Mouse (Mus musculus): ENCODE data around the gene Bmf. TPM values are rescaled to one million over a fixed set of nuclear protein-coding genes. Genes with fewer than 3 reads are reported as not detected.

Bmf gene
- total RNA-seq (2022), result 1 to 10 TPM; 2.8 to 9.8 (median 7.7) TPM

DNA sequence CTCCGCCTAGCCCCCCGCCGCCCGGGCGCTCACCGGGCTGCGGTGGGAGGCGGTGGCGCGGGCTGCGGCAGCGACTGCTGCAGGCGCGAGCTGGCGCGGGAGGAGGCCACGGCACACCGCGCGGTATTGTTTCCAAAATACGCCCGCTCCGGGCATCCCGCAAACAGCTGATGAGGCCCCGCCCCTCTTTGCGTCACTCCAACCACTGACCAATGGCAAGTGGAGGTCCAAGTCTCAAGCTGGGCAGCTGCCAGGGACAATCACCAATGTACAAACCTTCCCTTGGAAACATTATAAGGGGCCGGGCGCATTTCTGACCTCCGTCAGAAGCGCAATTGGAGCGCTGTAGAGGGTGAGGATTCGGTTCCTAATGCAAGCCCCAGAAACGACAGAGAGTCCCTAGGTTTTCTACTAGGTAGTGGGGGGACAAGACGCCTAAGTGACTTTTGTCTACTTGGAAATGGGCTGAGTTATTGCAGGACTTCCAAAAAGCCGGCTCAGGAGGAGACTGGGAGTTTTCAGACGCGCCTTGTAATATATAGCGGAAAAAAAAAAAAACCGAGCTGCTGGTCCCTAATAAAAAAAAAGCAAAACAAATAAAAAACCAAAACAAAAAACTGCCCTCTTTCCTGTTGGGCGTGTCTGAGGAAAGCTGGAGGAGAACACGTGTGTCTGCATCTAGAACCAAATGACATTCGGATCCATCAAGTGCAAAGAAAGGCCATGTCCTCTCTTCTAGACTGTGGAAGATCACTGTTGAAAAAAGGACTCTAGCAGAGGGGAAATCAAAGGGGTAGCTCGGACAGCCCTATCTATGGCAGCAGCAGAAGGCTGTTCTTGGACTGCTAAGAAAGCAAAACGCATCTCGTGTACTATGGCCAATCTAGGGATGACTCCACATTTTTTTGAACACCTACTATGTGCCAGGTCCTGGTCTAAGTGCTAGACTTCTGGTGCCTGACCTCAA lies at the start of gene Bmf:
Gene Bmf, minus strand, starts transcription at position 181 of the 967 bp plus-strand sequence.
- DNase-seq (ENCODE audit: low spot score), result peak; percentile 100

DNA sequence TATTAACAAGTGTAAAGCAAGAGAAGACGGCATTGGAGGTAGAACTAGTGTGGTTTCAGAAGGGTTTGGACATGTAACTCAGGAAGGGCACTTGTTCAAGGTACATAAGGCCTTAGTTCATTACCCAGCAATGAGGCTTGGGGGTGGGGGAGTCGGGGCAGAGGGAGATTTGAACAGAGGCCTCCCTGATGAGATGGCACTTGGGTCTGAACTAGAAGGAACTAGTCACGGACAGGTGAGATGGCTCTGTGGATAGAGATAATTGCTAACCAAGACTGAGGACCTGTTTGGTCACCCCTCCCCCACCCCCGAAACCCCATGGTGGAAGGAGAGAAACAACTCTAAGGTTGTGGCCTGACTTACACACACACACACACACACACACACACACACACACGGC lies 49.6 kb upstream of the Bmf start:
- no peak for DNase-seq (ENCODE audit: low spot score)

- peak; percentile 92 for DNase-seq (ENCODE audit: low spot score)
These were observed 48.4 kb upstream of the Bmf start, which contains the start of gene Bub1b for GRCm38 (mm10) chr2:118597673-118598568. Bub1b (plus strand) TSS chr2:118598211.

GRCm38 (mm10) chr2:118591083-118591482 lies 41.6 kb upstream of the Bmf start:
- DNase-seq (ENCODE audit: low spot score), result no peak

GRCm38 (mm10) chr2:118587686-118588085 lies 38.2 kb upstream of the Bmf start:
- no peak for DNase-seq (ENCODE audit: low spot score)

GRCm38 (mm10) chr2:118586013-118586412 lies 36.5 kb upstream of the Bmf start:
- no peak for DNase-seq (ENCODE audit: low spot score)

GRCm38 (mm10) chr2:118573135-118573534 lies 23.6 kb upstream of the Bmf start:
- DNase-seq (ENCODE audit: low spot score), result no peak

DNA sequence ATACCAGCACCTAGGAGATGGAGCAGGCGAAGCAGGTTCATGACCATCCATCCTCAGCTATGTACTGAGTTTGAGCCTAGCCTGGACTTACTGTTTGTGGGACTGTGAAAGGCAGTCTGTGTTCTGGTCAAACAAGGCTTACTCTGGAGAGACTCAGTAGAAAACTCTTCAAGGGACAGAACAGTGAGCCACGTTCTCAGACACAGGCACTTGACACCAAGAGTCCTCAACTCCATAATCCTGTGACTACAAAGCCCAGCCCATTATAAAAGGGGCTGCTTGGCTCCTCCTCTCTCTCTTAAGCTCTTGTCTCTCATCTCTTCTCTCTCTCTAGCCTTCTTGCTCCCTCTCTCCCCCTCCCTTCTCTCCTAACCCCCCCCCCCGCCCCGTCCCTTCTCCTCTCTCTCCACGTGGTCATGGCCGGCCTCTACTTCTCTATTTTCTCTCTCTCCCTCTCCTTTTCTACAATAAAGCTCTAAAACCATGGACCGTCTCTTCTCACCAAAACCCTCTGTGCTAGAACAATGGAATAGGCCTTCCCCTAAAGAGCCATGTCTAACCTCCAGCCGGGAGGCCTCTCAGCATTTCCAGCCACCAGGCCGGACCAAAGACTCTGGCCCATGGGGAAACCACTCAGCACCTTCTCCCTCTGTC lies 22.8 kb upstream of the Bmf start:
- DNase-seq (ENCODE audit: low spot score), result no peak

DNA sequence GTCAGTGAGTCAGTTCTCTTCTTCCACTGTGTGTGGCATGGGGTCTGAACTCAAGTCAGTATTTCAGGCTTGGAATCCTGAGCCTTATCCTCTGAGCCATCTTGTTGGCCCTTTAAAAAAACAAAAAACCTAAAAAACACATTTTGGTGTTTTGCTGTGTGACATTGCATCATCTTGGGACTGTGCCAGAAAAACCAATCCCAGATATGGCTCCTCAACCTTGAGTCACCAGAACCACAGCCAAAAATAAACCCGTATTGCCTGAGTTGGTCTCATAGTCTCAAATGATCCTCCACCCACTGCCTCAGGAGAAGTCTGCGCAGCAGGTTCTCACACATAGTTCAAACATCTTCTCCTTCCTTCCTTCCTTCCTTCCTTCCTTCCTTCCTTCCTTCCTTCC lies 21.5 kb upstream of the Bmf start:
- no peak for DNase-seq (ENCODE audit: low spot score)

DNA sequence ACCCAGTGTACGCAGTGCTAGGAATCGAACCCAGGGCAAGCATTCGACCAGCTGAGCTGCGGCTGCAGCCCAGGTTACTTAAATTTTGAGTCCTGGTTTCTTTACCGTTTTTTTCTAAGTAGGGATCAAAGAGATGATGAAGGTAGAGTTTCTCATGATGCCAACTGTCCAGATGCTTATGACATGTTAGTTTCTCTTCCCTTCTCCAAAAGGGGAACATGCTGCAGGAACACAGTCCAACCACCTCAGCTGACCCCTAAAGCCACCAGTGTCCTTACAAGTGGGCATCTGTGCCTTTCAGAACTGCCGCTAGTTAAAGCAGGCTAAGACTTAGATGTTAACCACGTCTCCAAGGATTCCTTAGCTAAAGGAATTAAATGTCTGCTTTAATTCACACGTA lies 17.7 kb upstream of the Bmf start:
- DNase-seq (ENCODE audit: low spot score), result no peak

DNA sequence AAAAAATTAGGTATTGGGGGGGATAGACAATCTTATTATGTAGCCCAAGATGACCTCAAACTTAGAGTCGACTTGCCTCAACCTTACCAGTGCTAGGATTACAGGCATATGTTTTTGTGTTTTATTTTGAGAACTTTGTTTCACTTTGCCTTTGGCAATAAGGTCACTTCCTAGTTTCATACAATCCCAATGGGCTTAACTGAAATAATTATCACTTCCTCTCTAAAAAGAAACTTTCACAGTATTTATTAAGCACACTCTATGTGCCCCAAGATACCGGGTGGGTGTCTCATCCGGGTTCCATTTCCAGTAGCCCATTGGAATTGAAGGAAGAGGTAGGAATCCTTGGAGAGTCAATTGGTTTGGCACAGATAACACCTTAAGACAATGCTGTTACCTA lies 12.9 kb upstream of the Bmf start:
- DNase-seq (ENCODE audit: low spot score), result peak; percentile 38

- DNase-seq (ENCODE audit: low spot score), result no peak
These were observed 12.5 kb upstream of the Bmf start for GRCm38 (mm10) chr2:118562015-118562414.

DNA sequence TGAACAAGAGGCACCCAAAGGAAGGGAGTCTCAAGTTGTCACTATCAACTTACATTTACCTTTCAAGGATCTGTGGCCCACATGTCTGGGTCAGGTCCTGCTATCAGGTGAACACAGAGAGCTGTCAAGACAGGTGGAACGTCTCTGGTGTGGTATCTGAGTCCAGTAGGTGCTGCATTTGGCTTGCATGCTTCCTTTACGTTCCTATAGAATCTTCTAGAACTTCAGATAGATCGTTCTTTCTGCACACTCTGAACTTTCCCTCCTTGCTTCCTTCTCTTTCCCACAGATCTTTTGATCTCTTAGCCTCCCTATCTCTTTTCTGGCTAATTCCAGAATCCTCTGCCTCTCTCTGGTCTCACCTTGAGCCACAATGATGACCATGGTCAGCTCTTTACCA lies 8.9 kb upstream of the Bmf start:
- DNase-seq (ENCODE audit: low spot score), result no peak

DNA sequence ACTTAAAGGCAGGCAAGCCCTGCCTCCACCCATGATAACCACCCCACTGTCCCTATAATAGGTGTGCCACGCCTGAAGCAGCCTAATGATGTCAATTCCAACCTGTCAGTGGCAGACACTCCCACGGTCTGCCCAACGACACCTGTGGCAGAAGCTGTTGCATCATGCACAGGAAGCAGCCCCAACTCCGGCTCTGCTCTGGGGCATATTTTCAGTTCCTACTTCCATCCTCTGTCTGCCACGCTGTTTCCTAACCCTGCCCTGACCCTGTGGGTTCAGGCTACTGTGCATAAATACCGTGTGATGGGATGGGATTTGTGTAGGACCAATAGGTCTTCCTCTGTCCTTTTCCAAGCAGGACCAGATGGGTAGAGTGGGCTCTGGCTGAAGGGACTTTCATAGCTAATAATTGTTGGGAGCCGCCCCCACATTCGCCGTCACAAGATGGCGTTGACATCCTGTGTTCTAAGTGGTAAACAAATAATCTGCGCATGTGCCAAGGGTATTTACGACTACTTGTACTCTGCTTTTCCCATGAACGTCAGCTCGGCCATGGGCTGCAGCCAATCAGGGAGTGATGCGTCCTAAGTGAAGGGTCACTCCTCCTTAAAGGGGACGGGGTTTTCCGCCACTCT lies 5.0 kb upstream of the Bmf start:
- peak; percentile 56 for DNase-seq (ENCODE audit: low spot score)

- no peak for DNase-seq (ENCODE audit: low spot score)
These were observed 2.1 kb upstream of the Bmf start for GRCm38 (mm10) chr2:118551606-118552005.

DNA sequence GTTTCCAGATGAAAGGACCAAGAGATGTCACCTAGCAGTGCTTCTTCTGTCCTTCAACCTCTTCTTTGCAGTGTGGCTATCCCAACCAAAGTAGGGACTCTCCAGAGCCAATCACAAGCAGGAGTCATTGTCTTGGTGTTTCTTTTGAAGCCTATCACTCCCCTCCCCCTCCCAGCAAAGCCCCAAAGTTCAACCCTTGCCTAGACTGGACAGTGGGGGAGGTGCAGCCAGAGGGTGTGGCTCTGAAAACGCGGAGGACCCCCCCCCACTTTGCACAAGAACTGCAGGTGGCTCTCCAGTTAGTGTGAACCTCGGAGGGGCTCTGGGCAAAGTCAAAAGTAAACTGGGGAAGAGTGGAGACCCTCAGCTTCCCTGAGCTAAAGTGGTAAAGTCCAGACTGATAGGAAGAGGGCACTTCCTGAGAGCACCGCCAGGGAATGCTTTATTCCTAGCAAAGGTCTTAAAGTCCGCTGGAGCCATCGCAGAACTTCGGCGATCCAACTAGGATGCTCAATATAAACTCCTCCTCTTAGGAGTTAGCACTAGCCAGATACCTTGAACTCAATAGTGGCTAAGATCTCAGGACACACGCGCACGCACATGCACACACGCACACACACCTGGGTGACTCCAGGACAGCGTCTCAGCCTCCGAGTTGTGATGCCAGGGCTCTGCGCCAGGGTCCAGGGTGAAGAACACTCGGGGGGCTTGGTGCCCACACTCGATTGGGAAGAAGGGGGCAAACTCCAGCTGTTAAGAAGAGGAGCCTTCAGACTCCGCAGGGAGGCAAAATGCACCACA lies 866 bp downstream of the Bmf start:
- no peak for DNase-seq (ENCODE audit: low spot score)

DNA sequence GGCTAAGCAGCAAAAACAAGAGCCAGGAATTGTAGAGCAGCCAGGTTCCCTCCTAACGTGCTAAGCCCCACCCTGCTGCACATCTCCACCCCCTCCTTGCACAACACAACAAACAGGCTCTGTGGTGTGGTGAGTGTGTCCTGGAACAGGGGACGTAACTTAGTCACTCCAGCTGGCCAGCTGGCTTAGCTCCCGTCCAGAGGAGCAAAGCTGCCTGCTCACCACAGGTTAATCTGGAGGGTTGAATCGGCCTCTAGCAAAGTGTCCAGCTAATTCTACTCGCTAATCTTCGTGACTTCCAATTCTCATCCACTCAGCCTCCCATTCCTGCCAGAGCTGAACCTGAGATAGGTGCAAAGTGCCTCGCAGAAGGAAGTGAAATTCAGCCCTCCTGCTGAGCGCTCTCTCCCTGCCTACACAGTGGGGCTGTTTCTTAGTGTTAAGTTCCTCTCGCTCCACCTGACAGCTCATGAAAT lies 1.9 kb downstream of the Bmf start:
- DNase-seq (ENCODE audit: low spot score), result peak; percentile 57

DNA sequence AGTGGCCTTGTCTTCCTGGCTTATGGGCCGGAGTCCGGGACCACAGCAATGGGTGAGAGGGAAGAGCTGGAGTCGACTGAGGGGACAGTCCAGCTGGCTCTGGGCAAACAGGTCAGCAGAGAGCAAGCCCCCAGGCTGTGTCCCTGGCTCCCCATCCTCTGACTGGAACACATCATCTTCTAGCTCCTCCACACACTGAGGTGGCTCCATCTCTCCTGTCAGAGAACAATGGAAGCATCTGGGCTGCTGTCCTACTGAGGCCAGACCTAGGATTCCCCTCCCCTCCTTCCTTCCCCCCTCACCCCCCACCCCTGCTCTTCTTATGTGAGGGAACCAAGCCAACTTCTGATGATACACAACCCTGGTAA lies 2.7 kb downstream of the Bmf start:
- no peak for DNase-seq (ENCODE audit: low spot score)

GRCm38 (mm10) chr2:118546104-118546797 lies 3.2 kb downstream of the Bmf start:
- DNase-seq (ENCODE audit: low spot score), result no peak

Data from heart, adult 8-10 months (tissue).